Mouse (Mus musculus): ENCODE results near the gene Brd3. TPM values are rescaled to one million over a fixed set of nuclear protein-coding genes. Genes with fewer than 3 reads are reported as not detected.

The Brd3 gene
- polyA plus RNA-seq, 1 experiment from 2014 or later, result 70.8 TPM

DNA sequence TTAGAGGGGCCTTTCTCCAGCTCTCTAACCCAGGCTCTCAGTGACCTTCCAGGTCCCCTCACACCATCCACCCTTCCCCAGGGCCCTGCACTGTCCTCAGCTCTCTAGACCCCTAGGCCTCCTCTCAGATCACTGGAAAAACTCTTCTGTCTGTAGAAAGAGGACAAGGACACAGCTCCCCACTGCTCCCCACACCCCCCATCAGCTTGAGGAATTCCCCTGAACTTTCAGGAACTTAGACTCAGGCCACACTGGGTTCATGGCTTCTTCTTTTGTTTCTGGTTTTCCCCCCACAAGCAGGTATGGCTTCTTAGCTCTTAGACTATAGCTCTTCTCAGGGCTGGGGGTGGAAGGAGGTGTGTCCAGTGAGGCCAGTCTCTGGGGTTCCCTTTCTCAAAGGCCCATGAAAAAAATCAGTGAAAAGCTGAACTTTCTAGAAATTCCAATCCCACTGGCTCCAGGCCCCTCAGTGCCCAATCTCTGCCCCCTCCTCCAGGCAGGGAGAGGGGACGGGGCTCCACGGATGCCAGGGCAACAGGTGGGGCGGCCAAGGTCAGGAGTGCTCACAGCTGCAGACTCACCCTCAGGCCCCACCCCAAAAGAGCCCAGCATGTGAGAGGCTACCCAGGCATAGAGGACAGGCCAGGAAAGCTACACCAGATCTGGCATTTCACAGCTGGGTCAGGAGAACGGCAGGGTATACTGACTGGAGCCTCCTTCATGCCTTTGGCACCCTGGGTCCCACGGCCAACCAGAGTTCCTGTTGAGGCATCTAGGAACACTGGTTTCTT lies 102.2 kb downstream of the Brd3 start:
- no peak overlapping the region for H3K4me3 ChIP-seq (ENCODE audit: control insufficient read depth in 1 of 2, insufficient read depth in 1 of 2, low read depth in 1 of 2, low read length in 2 of 2)
- no peak overlapping the region for H3K4me2 ChIP-seq (ENCODE audit: low read length)
- peaks cover 7 to 10% of the 10 kb centered on the region in 2 experiments; a peak in 1 of 4 replicates for H3K4me1 ChIP-seq (ENCODE audit: control insufficient read depth in 2 of 2, insufficient read depth in 2 of 2, low read length in 2 of 2)
- H3K36me3 ChIP-seq (ENCODE audit: control insufficient read depth, insufficient read depth, low read length), result no peaks in the 10 kb centered on the region
- peak; percentile 40; the same call in 1 of the 2 replicates for ATAC-seq (ENCODE audit: insufficient number of reproducible peaks, insufficient read depth, low FRiP score, low read depth)
- no peaks in the 10 kb centered on the region for H3K9me3 ChIP-seq (ENCODE audit: control insufficient read depth, low read length)
- no peaks in the 10 kb centered on the region for H3K27me3 ChIP-seq (ENCODE audit: control insufficient read depth, insufficient read depth, low read length)
- H3K27ac ChIP-seq (replicated peaks in 1 of 2; ENCODE audit: control insufficient read depth in 1 of 2, insufficient read depth in 1 of 2, low read depth in 2 of 2, low read length in 2 of 2), result no peak overlapping the region
- no peak overlapping the region for H3K9ac ChIP-seq (ENCODE audit: low read length)
- WGBS, result 65% methylated on average over 5 of the region's 5 CpGs

DNA sequence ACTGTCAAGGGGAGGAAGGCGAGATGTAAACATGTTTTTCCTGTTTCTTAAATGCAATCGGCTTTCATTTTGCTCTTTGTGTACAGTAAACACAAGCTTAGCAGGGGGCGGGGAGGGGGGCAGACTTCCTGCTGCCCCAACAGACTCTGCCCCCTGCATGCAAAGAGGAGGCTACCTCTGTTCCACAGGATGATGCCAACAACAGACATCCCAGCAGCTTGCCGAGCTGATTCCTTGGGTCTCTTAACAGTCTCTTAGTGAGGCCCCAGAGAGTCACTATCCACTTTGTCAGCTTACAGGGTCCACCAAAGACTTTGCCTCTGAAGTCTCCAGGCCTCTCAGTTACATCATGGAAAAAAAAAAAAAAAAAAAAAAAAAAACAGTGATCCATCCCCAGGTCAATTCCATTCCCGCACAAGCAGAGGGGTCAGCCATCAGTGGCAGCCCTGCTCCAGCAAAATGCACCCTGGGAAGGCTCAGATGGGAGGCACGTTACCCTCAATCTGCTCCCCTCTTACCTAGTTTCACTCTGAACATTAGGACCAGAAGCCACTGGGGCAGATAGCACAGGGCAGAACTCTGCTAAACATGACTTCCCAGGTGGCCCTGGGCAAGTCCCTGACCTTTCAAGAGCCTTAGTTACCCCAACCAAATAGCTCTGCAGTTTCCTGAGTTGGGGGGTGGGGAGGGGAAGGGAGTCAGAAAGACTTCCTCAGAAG lies 102.9 kb downstream of the Brd3 start:
- no peak for ATAC-seq (ENCODE audit: insufficient number of reproducible peaks, insufficient read depth, low FRiP score, low read depth)
- no peaks in the 10 kb centered on the region for H3K36me3 ChIP-seq (ENCODE audit: control insufficient read depth, insufficient read depth, low read length)
- no peak overlapping the region for H3K4me3 ChIP-seq (ENCODE audit: control insufficient read depth in 1 of 2, insufficient read depth in 1 of 2, low read depth in 1 of 2, low read length in 2 of 2)
- WGBS, result 58% methylated on average over 6 of the region's 6 CpGs
- H3K27ac ChIP-seq (replicated peaks in 1 of 2; ENCODE audit: control insufficient read depth in 1 of 2, insufficient read depth in 1 of 2, low read depth in 2 of 2, low read length in 2 of 2), result no peak overlapping the region
- no peaks in the 10 kb centered on the region for H3K27me3 ChIP-seq (ENCODE audit: control insufficient read depth, insufficient read depth, low read length)
- no peak overlapping the region for H3K4me2 ChIP-seq (ENCODE audit: low read length)
- no peak overlapping the region for H3K9ac ChIP-seq (ENCODE audit: low read length)
- H3K9me3 ChIP-seq (ENCODE audit: control insufficient read depth, low read length), result peaks cover 5% of the 10 kb centered on the region; the same call in 1 of the 2 replicates
- H3K4me1 ChIP-seq (ENCODE audit: control insufficient read depth in 2 of 2, insufficient read depth in 2 of 2, low read length in 2 of 2), result peaks cover 7 to 10% of the 10 kb centered on the region in 2 experiments; a peak in 1 of 4 replicates

DNA sequence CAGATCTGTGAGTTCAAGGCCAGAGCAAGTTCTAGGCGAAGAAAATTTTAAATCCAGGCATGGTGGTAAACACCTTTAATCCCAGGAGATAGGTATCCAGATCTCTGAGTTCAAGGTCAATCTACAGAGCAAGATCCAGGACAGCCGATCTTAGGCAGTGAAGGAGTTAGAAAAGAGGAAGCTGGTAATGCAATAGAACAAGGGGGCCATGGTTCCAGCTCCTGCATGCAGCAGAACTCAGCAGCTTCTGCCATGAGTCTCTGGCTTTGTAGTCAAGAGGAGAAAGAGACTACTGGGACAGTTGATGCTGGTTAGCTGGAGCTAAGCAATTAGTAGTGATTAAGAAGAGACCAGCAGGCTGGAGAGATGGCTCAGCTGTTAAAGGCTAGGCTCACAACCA lies 105.9 kb downstream of the Brd3 start:
- 83% methylated on average over 2 of the region's 2 CpGs for WGBS

GRCm38 (mm10) chr2:27400083-27400482 lies 107.4 kb downstream of the Brd3 start:
- Histone ChIP-seq H3K4me3 (ENCODE audit: control insufficient read depth in 1 of 2, insufficient read depth in 1 of 2, low read depth in 1 of 2, low read length in 2 of 2) (no peak overlapping the region), H3K27ac (replicated peaks in 1 of 2; ENCODE audit: control insufficient read depth in 1 of 2, insufficient read depth in 1 of 2, low read depth in 2 of 2, low read length in 2 of 2) (no peak overlapping the region), H3K4me1 (ENCODE audit: control insufficient read depth in 2 of 2, insufficient read depth in 2 of 2, low read length in 2 of 2) (peaks cover 6 to 10% of the 10 kb centered on the region in 2 experiments; a peak in 1 of 4 replicates), H3K9me3 (ENCODE audit: control insufficient read depth, low read length) (peaks cover 12% of the 10 kb centered on the region), H3K27me3 (ENCODE audit: control insufficient read depth, insufficient read depth, low read length) (peaks cover 3% of the 10 kb centered on the region; the same call in 1 of the 2 replicates), H3K36me3 (ENCODE audit: control insufficient read depth, insufficient read depth, low read length) (no peaks in the 10 kb centered on the region), H3K4me2 (ENCODE audit: low read length) (no peak overlapping the region), H3K9ac (ENCODE audit: low read length) (no peak overlapping the region)
- ATAC-seq (ENCODE audit: insufficient number of reproducible peaks, insufficient read depth, low FRiP score, low read depth), result no peak
- WGBS, result 89% methylated on average over 2 of the region's 2 CpGs

More for the DNA sequence above, 105.9 kb downstream of the Brd3 start:
- Histone ChIP-seq H3K9ac (ENCODE audit: low read length) (no peak overlapping the region), H3K4me1 (ENCODE audit: control insufficient read depth in 2 of 2, insufficient read depth in 2 of 2, low read length in 2 of 2) (peaks cover 7 to 10% of the 10 kb centered on the region in 2 experiments; a peak in 1 of 4 replicates), H3K27ac (replicated peaks in 1 of 2; ENCODE audit: control insufficient read depth in 1 of 2, insufficient read depth in 1 of 2, low read depth in 2 of 2, low read length in 2 of 2) (no peak overlapping the region), H3K9me3 (ENCODE audit: control insufficient read depth, low read length) (peaks cover 12% of the 10 kb centered on the region), H3K4me2 (ENCODE audit: low read length) (no peak overlapping the region), H3K36me3 (ENCODE audit: control insufficient read depth, insufficient read depth, low read length) (no peaks in the 10 kb centered on the region), H3K27me3 (ENCODE audit: control insufficient read depth, insufficient read depth, low read length) (no peaks in the 10 kb centered on the region), H3K4me3 (ENCODE audit: control insufficient read depth in 1 of 2, insufficient read depth in 1 of 2, low read depth in 1 of 2, low read length in 2 of 2) (no peak overlapping the region)
- no peak for ATAC-seq (ENCODE audit: insufficient number of reproducible peaks, insufficient read depth, low FRiP score, low read depth)

- 62% methylated on average over 17 of the region's 17 CpGs for WGBS
- H3K4me3 ChIP-seq (ENCODE audit: control insufficient read depth in 1 of 2, insufficient read depth in 1 of 2, low read depth in 1 of 2, low read length in 2 of 2), result no peak overlapping the region
- H3K36me3 ChIP-seq (ENCODE audit: control insufficient read depth, insufficient read depth, low read length), result no peaks in the 10 kb centered on the region
- H3K4me1 ChIP-seq (ENCODE audit: control insufficient read depth in 2 of 2, insufficient read depth in 2 of 2, low read length in 2 of 2), result peaks cover 6 to 15% of the 10 kb centered on the region in 2 experiments; a peak in 3 of 4 replicates
- no peak overlapping the region for H3K27ac ChIP-seq (replicated peaks in 1 of 2; ENCODE audit: control insufficient read depth in 1 of 2, insufficient read depth in 1 of 2, low read depth in 2 of 2, low read length in 2 of 2)
- H3K27me3 ChIP-seq (ENCODE audit: control insufficient read depth, insufficient read depth, low read length), result peaks cover 3% of the 10 kb centered on the region; the same call in 1 of the 2 replicates
- H3K4me2 ChIP-seq (ENCODE audit: low read length), result no peak overlapping the region
- peaks cover 12% of the 10 kb centered on the region for H3K9me3 ChIP-seq (ENCODE audit: control insufficient read depth, low read length)
- no peak for ATAC-seq (ENCODE audit: insufficient number of reproducible peaks, insufficient read depth, low FRiP score, low read depth)
- no peak overlapping the region for H3K9ac ChIP-seq (ENCODE audit: low read length)
Observed at GRCm38 (mm10) chr2:27396656-27397440, 110.6 kb downstream of the Brd3 start.

Small RNA genes within 50 kb of the gene (microRNA-seq; reads per million reads assigned to microRNA genes)
- not detected for gene Gm24049
- gene Mir7578, result not detected

Other genes with a start within 250 kb of the Brd3 start
- 3.6 and 4.1 TPM in 2 replicates for gene Vav2, start 80.6 kb downstream of the Brd3 start, polyA plus RNA-seq (2014; fragmentation: Nextera tagmentation; extraction: Ambion mirVana)
- gene Brd3os, start 65.3 kb downstream of the Brd3 start, polyA plus RNA-seq (2014; fragmentation: Nextera tagmentation; extraction: Ambion mirVana), result 3.7 and 4.6 TPM in 2 replicates
- 29.5 and 30.2 TPM in 2 replicates for gene Wdr5, start 7.5 kb upstream of the Brd3 start, polyA plus RNA-seq (2014; fragmentation: Nextera tagmentation; extraction: Ambion mirVana)
- 5.2 and 5.7 TPM in 2 replicates for gene Rxra, start 168.8 kb upstream of the Brd3 start, polyA plus RNA-seq (2014; fragmentation: Nextera tagmentation; extraction: Ambion mirVana)